Mouse (Mus musculus) midbrain, embryonic 11.5 days (tissue): Measurements from ENCODE around the gene Gpd1. TPM values are rescaled to one million over a fixed set of nuclear protein-coding genes. Genes with fewer than 3 reads are reported as not detected.

Source experiments
- ATAC-seq: fragments of 200-750 bp; cut with Nextera tagmentation; 2 replicates; pipeline ENCODE4 v1.8.0; 2017; ENCODE audit warnings: moderate TSS enrichment, moderate library complexity; ENCODE audit not compliant: low FRiP score
- DNase-seq: peaks from one replicate; pipeline ENCODE4 v3.0.0; 2015; ENCODE audit warnings: low spot score; ENCODE audit errors: missing footprints
- H3K27ac ChIP-seq: fragments of 300-500 bp; sonication (generic); 2 replicates; pipeline ENCODE4 v1.5.1; 2014; ENCODE audit warnings: low read depth, low read length
- H3K27me3 ChIP-seq: fragments of 300-500 bp; sonication (generic); 2 replicates; pipeline ENCODE4 v1.6.1; 2014; ENCODE audit warnings: mild to moderate bottlenecking, low read length, moderate library complexity, mixed read lengths; ENCODE audit not compliant: control insufficient read depth, insufficient read depth
- H3K36me3 ChIP-seq: fragments of 300-500 bp; sonication (generic); 2 replicates; pipeline ENCODE4 v1.6.1; 2014; ENCODE audit warnings: mild to moderate bottlenecking, low read length, moderate library complexity, mixed read lengths; ENCODE audit not compliant: control insufficient read depth, insufficient read depth
- H3K4me1 ChIP-seq: fragments of 300-500 bp; sonication (generic); 2 replicates; pipeline ENCODE4 v1.6.1; 2014; ENCODE audit warnings: low read length; ENCODE audit not compliant: control insufficient read depth, insufficient read depth
- H3K4me2 ChIP-seq: fragments of 300-500 bp; sonication (generic); 2 replicates; pipeline ENCODE4 v1.6.1; 2014; ENCODE audit warnings: mild to moderate bottlenecking, moderate library complexity
- H3K4me3 ChIP-seq: fragments of 300-500 bp; sonication (generic); 2 replicates; pipeline ENCODE4 v1.5.1; 2014; ENCODE audit warnings: low read depth, low read length
- H3K9ac ChIP-seq: fragments of 300-500 bp; sonication (generic); 2 replicates; pipeline ENCODE4 v1.6.1; 2014; ENCODE audit warnings: low read length
- H3K9me3 ChIP-seq: fragments of 300-500 bp; sonication (generic); 2 replicates; pipeline ENCODE4 v1.6.1; 2016; ENCODE audit warnings: low read length; ENCODE audit not compliant: control insufficient read depth
- WGBS: fragments of 180-500 bp; shearing (Covaris S2); extraction: QIAGEN DNeasy Blood & Tissue Kit; methylation state at CpG from one replicate; pipeline ENCODE4 v1.1.7; 2014; 5-methylcytosine and 5-hydroxymethylcytosine counted together
- polyA plus RNA-seq: library from polyadenylated mRNA; unstranded; fragments of >200 nt; fragmentation: Nextera tagmentation; extraction: Ambion mirVana; gene quantifications from 2 replicates; pipeline ENCODE4 v1.2.1, GENCODE M21; 2014

Gpd1 gene
- polyA plus RNA-seq, 1 experiment from 2014 or later, result 0.18 TPM

- H3K4me2 ChIP-seq, result no peak overlapping the region
- peaks cover 17% of the 10 kb centered on the region for H3K36me3 ChIP-seq
- ATAC-seq (no peak), DNase-seq (no peak)
- no peaks in the 10 kb centered on the region for H3K27me3 ChIP-seq
- H3K9me3 ChIP-seq, result no peaks in the 10 kb centered on the region; the same call in 1 of the 2 replicates
- no peak overlapping the region for H3K9ac ChIP-seq
- H3K4me3 ChIP-seq, result no peak overlapping the region
- H3K4me1 ChIP-seq, result peaks cover 6% of the 10 kb centered on the region
- no peak overlapping the region for H3K27ac ChIP-seq
- WGBS, result 97% methylated on average over 2 of the region's 2 CpGs
Measured at GRCm38 (mm10) chr15:99731167-99731566, 13.9 kb downstream of the Gpd1 start.

- peak; percentile 67 for DNase-seq
- Histone ChIP-seq H3K27ac (no peak overlapping the region), H3K9me3 (no peaks in the 10 kb centered on the region; the same call in 1 of the 2 replicates), H3K36me3 (peaks cover 18% of the 10 kb centered on the region), H3K4me1 (peaks cover under 1% of the 10 kb centered on the region), H3K27me3 (no peaks in the 10 kb centered on the region), H3K9ac (no peak overlapping the region), H3K4me3 (no peak overlapping the region), H3K4me2 (no peak overlapping the region)
- 87% methylated on average over 3 of the region's 3 CpGs for WGBS
- ATAC-seq, result no peak
Measured at GRCm38 (mm10) chr15:99731678-99732077, 14.4 kb downstream of the Gpd1 start.

GRCm38 (mm10) chr15:99733186-99733585 is 15.9 kb downstream of the Gpd1 start:
- H3K9me3 ChIP-seq, result no peaks in the 10 kb centered on the region; the same call in 1 of the 2 replicates
- DNase-seq (no peak), ATAC-seq (no peak)
- no peaks in the 10 kb centered on the region for H3K4me1 ChIP-seq
- no peaks in the 10 kb centered on the region for H3K27me3 ChIP-seq
- no peak overlapping the region for H3K27ac ChIP-seq
- no peak overlapping the region for H3K4me2 ChIP-seq
- no peak overlapping the region for H3K4me3 ChIP-seq
- 97% methylated on average over 5 of the region's 5 CpGs for WGBS
- H3K9ac ChIP-seq, result no peak overlapping the region
- peaks cover 15% of the 10 kb centered on the region for H3K36me3 ChIP-seq

GRCm38 (mm10) chr15:99735631-99736030 is 18.3 kb downstream of the Gpd1 start:
- 85% methylated on average over 2 of the region's 2 CpGs for WGBS
- ATAC-seq (no peak), DNase-seq (no peak)
- Histone ChIP-seq H3K4me1 (no peaks in the 10 kb centered on the region), H3K4me2 (no peak overlapping the region), H3K27ac (no peak overlapping the region), H3K27me3 (no peaks in the 10 kb centered on the region), H3K4me3 (no peak overlapping the region), H3K9ac (no peak overlapping the region), H3K36me3 (peaks cover 11% of the 10 kb centered on the region; the same call in 1 of the 2 replicates), H3K9me3 (no peaks in the 10 kb centered on the region)

- WGBS, result 90% methylated on average over 11 of the region's 11 CpGs
- peak; percentile 44 for DNase-seq
- Histone ChIP-seq H3K4me2 (no peak overlapping the region), H3K4me3 (no peak overlapping the region), H3K36me3 (peaks cover 11% of the 10 kb centered on the region; the same call in 1 of the 2 replicates), H3K4me1 (no peaks in the 10 kb centered on the region), H3K9ac (no peak overlapping the region), H3K27me3 (no peaks in the 10 kb centered on the region), H3K27ac (no peak overlapping the region), H3K9me3 (no peaks in the 10 kb centered on the region)
- ATAC-seq, result no peak
Measured at GRCm38 (mm10) chr15:99736675-99737074, 19.4 kb downstream of the Gpd1 start.

- no peak overlapping the region for H3K4me3 ChIP-seq
- peaks cover 11% of the 10 kb centered on the region; the same call in 1 of the 2 replicates for H3K36me3 ChIP-seq
- H3K27ac ChIP-seq, result no peak overlapping the region
- no peaks in the 10 kb centered on the region for H3K4me1 ChIP-seq
- H3K9me3 ChIP-seq, result no peaks in the 10 kb centered on the region
- no peak for ATAC-seq
- H3K4me2 ChIP-seq, result no peak overlapping the region
- no peak overlapping the region for H3K9ac ChIP-seq
- DNase-seq, result peak; percentile 66
- H3K27me3 ChIP-seq, result no peaks in the 10 kb centered on the region
- 96% methylated on average over 4 of the region's 4 CpGs for WGBS
Measured at GRCm38 (mm10) chr15:99740229-99740628, 22.9 kb downstream of the Gpd1 start.

GRCm38 (mm10) chr15:99754204-99754603 is 36.9 kb downstream of the Gpd1 start:
- Histone ChIP-seq H3K9ac (no peak overlapping the region), H3K9me3 (no peaks in the 10 kb centered on the region), H3K4me2 (no peak overlapping the region), H3K27ac (no peak overlapping the region), H3K36me3 (no peaks in the 10 kb centered on the region), H3K4me3 (no peak overlapping the region), H3K4me1 (no peaks in the 10 kb centered on the region), H3K27me3 (no peaks in the 10 kb centered on the region)
- 87% methylated on average over 3 of the region's 3 CpGs for WGBS
- DNase-seq (no peak), ATAC-seq (no peak)

GRCm38 (mm10) chr15:99767467-99767866 is 50.2 kb downstream of the Gpd1 start:
- Histone ChIP-seq H3K36me3 (no peaks in the 10 kb centered on the region), H3K9ac (no peak overlapping the region)

GRCm38 (mm10) chr15:99768761-99769160 is 51.4 kb downstream of the Gpd1 start:
- WGBS, result 77% methylated on average over 1 of the region's 1 CpGs
- ATAC-seq (no peak), DNase-seq (no peak)
- H3K4me3 ChIP-seq, result no peak overlapping the region
- H3K9me3 ChIP-seq, result no peaks in the 10 kb centered on the region
- H3K4me2 ChIP-seq, result no peak overlapping the region
- no peaks in the 10 kb centered on the region for H3K36me3 ChIP-seq
- H3K27me3 ChIP-seq, result no peaks in the 10 kb centered on the region
- peaks cover 6% of the 10 kb centered on the region; the same call in 1 of the 2 replicates for H3K4me1 ChIP-seq
- no peak overlapping the region for H3K9ac ChIP-seq
- H3K27ac ChIP-seq, result no peak overlapping the region

More at GRCm38 (mm10) chr15:99767467-99767866, 50.2 kb downstream of the Gpd1 start:
- 93% methylated on average over 4 of the region's 4 CpGs for WGBS
- peaks cover 6% of the 10 kb centered on the region; the same call in 1 of the 2 replicates for H3K4me1 ChIP-seq
- DNase-seq (no peak), ATAC-seq (no peak)
- no peaks in the 10 kb centered on the region for H3K27me3 ChIP-seq
- no peak overlapping the region for H3K27ac ChIP-seq
- H3K4me2 ChIP-seq, result no peak overlapping the region
- H3K9me3 ChIP-seq, result no peaks in the 10 kb centered on the region
- no peak overlapping the region for H3K4me3 ChIP-seq
